In the genomic region with DNA sequence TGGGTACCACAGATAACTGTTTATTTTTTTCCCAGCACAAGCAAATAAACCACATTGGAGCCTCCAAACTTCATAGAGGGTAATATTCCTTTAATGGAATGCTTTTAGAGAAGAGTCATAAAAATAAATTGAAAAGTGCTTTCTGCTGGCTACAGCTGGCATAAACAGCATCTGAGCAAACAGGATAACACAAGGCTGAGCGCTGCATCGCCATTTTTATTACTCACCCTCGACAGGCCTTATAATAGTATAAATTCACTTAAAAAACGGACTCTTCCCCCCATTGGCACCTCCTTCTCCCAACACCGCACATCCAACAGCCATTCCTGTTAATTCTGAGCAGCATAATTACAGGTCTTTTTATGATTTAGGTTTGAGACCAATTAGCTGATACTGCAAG, we compare ENCODE assay signal across 19 mouse cellular contexts.
"Had no signal": no experiment of that assay in that cellular context is flagged by ENCODE, and none has a peak within 500 bp of the region (broad histone marks: within the 10 kb centered on the region; RNA-seq: fewer than 3 reads in every experiment).

No protein-coding gene starts in this region.

- H3K27me3 ChIP-seq: kidney, embryonic 15.5 days; limb, embryonic 12.5 days; limb, embryonic 15.5 days; midbrain, embryonic 12.5 days; midbrain, embryonic 15.5 days had no signal

- H3K36me3 ChIP-seq: kidney, embryonic 15.5 days; limb, embryonic 12.5 days; limb, embryonic 15.5 days; midbrain, embryonic 12.5 days; midbrain, embryonic 15.5 days had no signal

- H3K9me3 ChIP-seq: kidney, embryonic 15.5 days; limb, embryonic 12.5 days; limb, embryonic 15.5 days; midbrain, embryonic 12.5 days; midbrain, embryonic 15.5 days had no signal

- H3K27ac ChIP-seq: kidney, embryonic 15.5 days; limb, embryonic 12.5 days; limb, embryonic 15.5 days; liver, embryonic 14.5 days; macrophage; midbrain, embryonic 12.5 days; midbrain, embryonic 15.5 days had no signal

- H3K4me3 ChIP-seq: kidney, embryonic 15.5 days; limb, embryonic 12.5 days; limb, embryonic 15.5 days; midbrain, embryonic 12.5 days; midbrain, embryonic 15.5 days had no signal

- ATAC-seq: liver, postnatal 0 days; lung, postnatal 0 days; midbrain, embryonic 15.5 days had no signal

- DNase-seq: kidney, adult 11 months; kidney, adult 8-10 months; kidney, postnatal 14 days; kidney, postnatal 4 days; left cerebral cortex, postnatal 4 days; liver, postnatal 0 days; lung, embryonic 14.5 days; retina, postnatal 1 day; thymus, adult 18-20 months; thymus, postnatal 36 days had no signal

- H3K4me2 ChIP-seq: kidney, embryonic 15.5 days; limb, embryonic 12.5 days; limb, embryonic 15.5 days; liver, embryonic 11.5 days; lung, embryonic 14.5 days; midbrain, embryonic 12.5 days; midbrain, embryonic 15.5 days had no signal

- H3K4me1 ChIP-seq: kidney, embryonic 15.5 days; midbrain, embryonic 12.5 days; midbrain, embryonic 15.5 days had no signal

- H3K9ac ChIP-seq: kidney, embryonic 15.5 days; limb, embryonic 12.5 days; limb, embryonic 15.5 days; liver, embryonic 14.5 days; liver, postnatal 0 days; lung, embryonic 14.5 days; midbrain, embryonic 12.5 days; midbrain, embryonic 15.5 days had no signal
